Mouse (Mus musculus) liver, embryonic 14.5 days (tissue): ENCODE data around the gene Gucy1b2. TPM values are rescaled to one million over a fixed set of nuclear protein-coding genes. Genes with fewer than 3 reads are reported as not detected.

Source experiments
- ATAC-seq: fragments of 200-750 bp; cut with Nextera tagmentation; 2 replicates; pipeline ENCODE4 v1.8.0; 2017; ENCODE audit warnings: moderate number of reproducible peaks, mild to moderate bottlenecking, moderate library complexity; ENCODE audit not compliant: insufficient read depth
- DNase-seq, 3 experiments: peaks; one replicate each; pipeline ENCODE4 v3.0.0-alpha.2; 2012 to 2013; ENCODE audit warnings: low read depth in 3 of 3, low spot score in 3 of 3
- H3K27ac ChIP-seq: fragments of 300-500 bp; sonication (generic); 2 replicates; pipeline ENCODE4 v1.5.1; 2014; ENCODE audit warnings: moderate library complexity, mild to moderate bottlenecking, control low read depth, inconsistent platforms
- H3K27me3 ChIP-seq: fragments of 300-500 bp; sonication (generic); 2 replicates; pipeline ENCODE4 v1.6.1; 2014; ENCODE audit warnings: mild to moderate bottlenecking, low read length, moderate library complexity; ENCODE audit not compliant: control insufficient read depth, insufficient read depth
- H3K36me3 ChIP-seq: fragments of 300-500 bp; sonication (generic); replicated peaks from 2 replicates; pipeline ENCODE4 v1.6.1; 2014; ENCODE audit warnings: low read depth; ENCODE audit not compliant: control insufficient read depth, insufficient read depth
- H3K4me1 ChIP-seq, 2 experiments: fragments of 200-500 bp in 1 of 2; fragments of 300-500 bp in 1 of 2; sonication (generic) in 1 of 2; replicated peaks; 2 replicates each; pipeline ENCODE4 v1.6.1; 2012 to 2014; ENCODE audit warnings: antibody characterized with exemption in 1 of 2, inconsistent platforms in 1 of 2, low read length in 1 of 2; ENCODE audit not compliant: control insufficient read depth in 2 of 2, insufficient read depth in 2 of 2
- H3K4me2 ChIP-seq: fragments of 300-500 bp; sonication (generic); 2 replicates; pipeline ENCODE4 v1.6.1; 2014; ENCODE audit warnings: low read depth, mild to moderate bottlenecking, control low read depth, moderate library complexity
- H3K4me3 ChIP-seq, 2 experiments: fragments of 200-500 bp in 1 of 2; fragments of 300-500 bp in 1 of 2; sonication (generic) in 1 of 2; 2 replicates each; pipeline ENCODE4 v1.5.1; 2012 to 2014; ENCODE audit warnings: low read depth in 2 of 2, low read length in 2 of 2, mild to moderate bottlenecking in 2 of 2, control low read depth in 1 of 2, inconsistent platforms in 1 of 2, moderate library complexity in 1 of 2; ENCODE audit not compliant: insufficient read depth in 1 of 2
- H3K9ac ChIP-seq: fragments of 300-500 bp; sonication (generic); replicated peaks from 2 replicates; pipeline ENCODE4 v1.6.1; 2014; ENCODE audit warnings: mild to moderate bottlenecking, control low read depth, moderate library complexity
- H3K9me3 ChIP-seq: fragments of 300-500 bp; sonication (generic); 2 replicates; pipeline ENCODE4 v1.6.1; 2016; ENCODE audit warnings: low read length, mixed read lengths; ENCODE audit not compliant: control insufficient read depth
- CTCF ChIP-seq: IDR thresholded peaks from 2 replicates; pipeline ENCODE4 v1.5.1; 2016; ENCODE audit warnings: antibody characterized with exemption, low read depth, control low read depth
- EP300 ChIP-seq: IDR thresholded peaks from 2 replicates; pipeline ENCODE4 v1.6.1; 2016; ENCODE audit warnings: antibody characterized with exemption, low read depth
- WGBS: fragments of 180-500 bp; shearing (Covaris S2); extraction: QIAGEN DNeasy Blood & Tissue Kit; methylation state at CpG from one replicate; pipeline ENCODE4 v1.1.7; 2014; ENCODE audit not compliant: insufficient replicate concordance; 5-methylcytosine and 5-hydroxymethylcytosine counted together
- polyA plus RNA-seq, 2 experiments: library from polyadenylated mRNA; depleted of rRNA in 1 of 2; stranded (reverse) in 1 of 2; unstranded in 1 of 2; fragments of >200 nt; fragmentation: Nextera tagmentation in 1 of 2; extraction: Ambion mirVana in 1 of 2; gene quantifications; 2 replicates each; pipeline versions ENCODE4 v1.2.1 to v1.2.3; 2012 to 2014

The Gucy1b2 gene
- polyA plus RNA-seq, 2 experiments, result not detected

- DNase-seq (no peak), ATAC-seq (no peak)
- Histone ChIP-seq H3K9ac (no peak overlapping the region), H3K27me3 (no peaks in the 10 kb centered on the region), H3K4me1 (no peaks in the 10 kb centered on the region), H3K27ac (no peak overlapping the region), H3K4me3 (no peak overlapping the region), H3K9me3 (no peaks in the 10 kb centered on the region), H3K4me2 (no peak overlapping the region), H3K36me3 (no peaks in the 10 kb centered on the region)
- WGBS, result 21% methylated on average over 1 of the region's 1 CpGs
- TF ChIP-seq CTCF (no peak), EP300 (no peak)
Measured at GRCm38 (mm10) chr14:62416742-62417134, 39.4 kb downstream of the Gucy1b2 start.

GRCm38 (mm10) chr14:62416007-62416741 lies 39.9 kb downstream of the Gucy1b2 start:
- WGBS, result 60% methylated on average over 7 of the region's 7 CpGs
- Histone ChIP-seq H3K4me1 (no peaks in the 10 kb centered on the region), H3K4me2 (no peak overlapping the region), H3K9ac (no peak overlapping the region), H3K4me3 (no peak overlapping the region), H3K27ac (no peak overlapping the region), H3K27me3 (no peaks in the 10 kb centered on the region), H3K36me3 (no peaks in the 10 kb centered on the region), H3K9me3 (no peaks in the 10 kb centered on the region)
- DNase-seq (no peak), ATAC-seq (no peak)
- no peak for TF ChIP-seq CTCF

GRCm38 (mm10) chr14:62395346-62395745 lies 60.7 kb downstream of the Gucy1b2 start:
- no peak for DNase-seq

GRCm38 (mm10) chr14:62392754-62393153 lies 63.3 kb downstream of the Gucy1b2 start:
- Histone ChIP-seq H3K27me3 (no peaks in the 10 kb centered on the region), H3K4me3 (no peak overlapping the region), H3K9me3 (no peaks in the 10 kb centered on the region), H3K36me3 (no peaks in the 10 kb centered on the region), H3K4me1 (no peaks in the 10 kb centered on the region), H3K9ac (no peak overlapping the region), H3K4me2 (no peak overlapping the region), H3K27ac (no peak overlapping the region)
- TF ChIP-seq CTCF, result no peak
- no peak for TF ChIP-seq EP300
- WGBS, result 66% methylated on average over 4 of the region's 4 CpGs
- ATAC-seq (no peak), DNase-seq (no peak)

More at GRCm38 (mm10) chr14:62395346-62395745, 60.7 kb downstream of the Gucy1b2 start:
- 50% methylated on average over 2 of the region's 2 CpGs for WGBS
- H3K27me3 ChIP-seq, result no peaks in the 10 kb centered on the region
- H3K9me3 ChIP-seq, result no peaks in the 10 kb centered on the region
- no peak for ATAC-seq
- no peak overlapping the region for H3K9ac ChIP-seq
- H3K4me3 ChIP-seq, result no peak overlapping the region
- TF ChIP-seq EP300 (no peak), CTCF (no peak)
- H3K27ac ChIP-seq, result no peak overlapping the region
- no peaks in the 10 kb centered on the region for H3K36me3 ChIP-seq
- no peak overlapping the region for H3K4me2 ChIP-seq
- H3K4me1 ChIP-seq, result no peaks in the 10 kb centered on the region

GRCm38 (mm10) chr14:62389729-62390536 lies 66.2 kb downstream of the Gucy1b2 start:
- no peak overlapping the region for H3K4me2 ChIP-seq
- no peaks in the 10 kb centered on the region for H3K4me1 ChIP-seq
- H3K36me3 ChIP-seq, result no peaks in the 10 kb centered on the region
- no peak overlapping the region for H3K27ac ChIP-seq
- no peak for TF ChIP-seq EP300
- no peak for TF ChIP-seq CTCF
- ATAC-seq (no peak), DNase-seq (no peak)
- H3K9me3 ChIP-seq, result no peaks in the 10 kb centered on the region
- no peak overlapping the region for H3K9ac ChIP-seq
- 54% methylated on average over 9 of the region's 9 CpGs for WGBS
- no peaks in the 10 kb centered on the region for H3K27me3 ChIP-seq
- no peak overlapping the region for H3K4me3 ChIP-seq
